Mouse (Mus musculus): ENCODE measurements around the gene Spa17.

- no peak for TF ChIP-seq FLI1 (IDR thresholded peaks at IDR 0.05; ENCODE audit: low read length)
- TF ChIP-seq GATA1 (IDR thresholded peaks at IDR 0.05; ENCODE audit: borderline replicate concordance, low read length) = no peak
Observed at GRCm38 (mm10) chr9:37568605-37569214, 44.8 kb downstream of the Spa17 start.

All from megakaryocyte, embryonic 14.5 days (primary cell).